ENCODE assay signal across 9 mouse cellular contexts in genomic region chr7:92180029-92180428, GRCm38 (mm10).
DNase-seq lines count a peak whose midpoint lies in the region; ATAC-seq lines count a peak whose summit lies in the region.
"Had no signal": no experiment of that assay in that cellular context is flagged by ENCODE, and none has a peak within 500 bp of the region (broad histone marks: within the 10 kb centered on the region; RNA-seq: fewer than 3 reads in every experiment).

No protein-coding gene starts in this region.

- no peak for ATAC-seq in heart, embryonic 15.5 days (replicated peaks; ENCODE audit: insufficient number of reproducible peaks, insufficient read depth, low FRiP score, low read depth)
- ATAC-seq in forebrain, embryonic 13.5 days: no peak
- no peak for ATAC-seq in intestine, embryonic 16.5 days
- no peak for ATAC-seq in neural tube, embryonic 12.5 days (ENCODE audit: low FRiP score, low read depth)

- peak overlapping the region; percentile 86 for H3K4me2 ChIP-seq in heart, embryonic 15.5 days
- H3K4me2 ChIP-seq in forebrain, embryonic 13.5 days: peak overlapping the region; percentile 64
- H3K4me2 ChIP-seq in intestine, embryonic 16.5 days (ENCODE audit: low read depth, low read length): peak overlapping the region; percentile 77
- peak overlapping the region; percentile 64 for H3K4me2 ChIP-seq in neural tube, embryonic 12.5 days (replicated peaks)

- no peak for DNase-seq in heart, postnatal 36 days
- DNase-seq in adrenal gland, adult (ENCODE audit: inconsistent age in 2 of 2, low spot score in 1 of 2): no peak
- DNase-seq in MN1 (ENCODE audit: low spot score): no peak
- no peak for DNase-seq in thymus, postnatal 14 days

- H3K9ac ChIP-seq in heart, embryonic 15.5 days: no peak overlapping the region
- peak overlapping the region; percentile 55; the same call in 1 of the 2 replicates for H3K9ac ChIP-seq in forebrain, embryonic 13.5 days
- H3K9ac ChIP-seq in intestine, embryonic 16.5 days (ENCODE audit: low read depth, low read length): no peak overlapping the region
- no peak overlapping the region for H3K9ac ChIP-seq in neural tube, embryonic 12.5 days

- peak overlapping the region; percentile 60 for H3K4me3 ChIP-seq in heart, embryonic 15.5 days
- H3K4me3 ChIP-seq in forebrain, embryonic 13.5 days: peak overlapping the region; percentile 34
- H3K4me3 ChIP-seq in intestine, embryonic 16.5 days (ENCODE audit: low read length): peak overlapping the region; percentile 41
- H3K4me3 ChIP-seq in neural tube, embryonic 12.5 days: no peak overlapping the region

- peak overlapping the region; percentile 66 for H3K27ac ChIP-seq in heart, embryonic 15.5 days
- H3K27ac ChIP-seq in forebrain, embryonic 13.5 days: no peak overlapping the region
- no peak overlapping the region for H3K27ac ChIP-seq in intestine, embryonic 16.5 days (ENCODE audit: low read length)
- no peak overlapping the region for H3K27ac ChIP-seq in neural tube, embryonic 12.5 days
- H3K27ac ChIP-seq: left cerebral cortex, adult 2 months had no signal

- intact Hi-C loops in heart, postnatal 36 days (cut with DNase I): no loop called here

- H3K9me3 ChIP-seq in heart, embryonic 15.5 days (replicated peaks): no peaks in the 10 kb centered on the region
- H3K9me3 ChIP-seq in forebrain, embryonic 13.5 days (replicated peaks): no peaks in the 10 kb centered on the region
- H3K9me3 ChIP-seq in intestine, embryonic 16.5 days (ENCODE audit: control insufficient read depth, low read length): no peaks in the 10 kb centered on the region
- H3K9me3 ChIP-seq in neural tube, embryonic 12.5 days: no peaks in the 10 kb centered on the region

- 42% methylated on average over 5 of the region's 5 CpGs for WGBS in heart, embryonic 15.5 days
- 34% methylated on average over 5 of the region's 5 CpGs for WGBS in forebrain, embryonic 13.5 days
- 37% methylated on average over 5 of the region's 5 CpGs for WGBS in intestine, embryonic 16.5 days
- WGBS in neural tube, embryonic 12.5 days: 41% methylated on average over 5 of the region's 5 CpGs

- H3K27me3 ChIP-seq in heart, embryonic 15.5 days: 0 out of 2 replicates have a peak, but pooled peaks cover 3% of the 10 kb centered on the region
- peaks cover 19% of the 10 kb centered on the region for H3K27me3 ChIP-seq in forebrain, embryonic 13.5 days
- no peaks in the 10 kb centered on the region for H3K27me3 ChIP-seq in intestine, embryonic 16.5 days (replicated peaks; ENCODE audit: control insufficient read depth, insufficient read depth, low read length)
- peaks cover 11% of the 10 kb centered on the region; the same call in 1 of the 2 replicates for H3K27me3 ChIP-seq in neural tube, embryonic 12.5 days (replicated peaks)

- peaks cover 17% of the 10 kb centered on the region for H3K4me1 ChIP-seq in heart, embryonic 15.5 days (replicated peaks)
- H3K4me1 ChIP-seq in forebrain, embryonic 13.5 days: peaks cover 24% of the 10 kb centered on the region
- H3K4me1 ChIP-seq in intestine, embryonic 16.5 days (ENCODE audit: control insufficient read depth, insufficient read depth, low read length): peaks cover 3% of the 10 kb centered on the region; the same call in 1 of the 2 replicates
- peaks cover 17% of the 10 kb centered on the region for H3K4me1 ChIP-seq in neural tube, embryonic 12.5 days

- no peaks in the 10 kb centered on the region for H3K36me3 ChIP-seq in heart, embryonic 15.5 days
- no peaks in the 10 kb centered on the region for H3K36me3 ChIP-seq in forebrain, embryonic 13.5 days (ENCODE audit: poor library complexity, severe bottlenecking)
- no peaks in the 10 kb centered on the region for H3K36me3 ChIP-seq in intestine, embryonic 16.5 days (ENCODE audit: control insufficient read depth, insufficient read depth, low read length)
- H3K36me3 ChIP-seq in neural tube, embryonic 12.5 days: no peaks in the 10 kb centered on the region
